Mouse (Mus musculus) kidney, postnatal 4 days (tissue): ENCODE measurements around the gene Cntfr.
"Not testable (repeated sequence)": the region's sequence is repeated elsewhere in the genome, so short reads cannot be mapped to it uniquely, and the experiment has no call there.

Source experiments
- DNase-seq, 2 experiments: peaks; one replicate each; pipeline ENCODE4 v3.0.0; 2021; ENCODE audit warnings: mixed read lengths in 2 of 2

Gene Cntfr

DNA sequence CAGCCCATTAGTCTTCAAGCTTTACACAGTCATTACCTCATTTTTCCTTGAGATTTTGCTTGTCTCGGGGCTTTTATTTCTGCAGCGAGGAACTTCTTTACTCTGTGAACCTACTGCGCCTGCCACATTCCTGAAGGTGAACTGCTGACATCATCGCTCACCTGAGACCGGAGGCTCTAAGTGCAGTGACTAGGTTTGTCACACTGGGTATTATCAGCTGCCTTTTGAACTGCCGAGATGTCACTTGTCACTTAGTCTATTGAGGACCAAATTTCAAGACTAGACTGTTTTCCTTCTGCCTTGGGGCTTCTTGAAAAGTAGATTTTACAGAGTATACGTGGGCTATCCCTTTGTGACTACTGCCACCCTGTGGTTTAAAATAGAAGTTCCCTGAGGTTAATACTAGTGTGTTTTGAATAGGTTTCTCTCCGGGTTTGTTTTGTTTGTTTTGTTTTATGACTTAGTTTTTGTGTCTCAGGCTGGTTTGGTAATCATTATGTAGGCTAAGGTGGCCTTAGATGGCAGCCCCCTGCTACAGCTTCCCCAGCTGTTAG is 11.4 kb upstream of the Cntfr start:
- peak in 1 of 2 experiments; percentile 35 for DNase-seq

DNA sequence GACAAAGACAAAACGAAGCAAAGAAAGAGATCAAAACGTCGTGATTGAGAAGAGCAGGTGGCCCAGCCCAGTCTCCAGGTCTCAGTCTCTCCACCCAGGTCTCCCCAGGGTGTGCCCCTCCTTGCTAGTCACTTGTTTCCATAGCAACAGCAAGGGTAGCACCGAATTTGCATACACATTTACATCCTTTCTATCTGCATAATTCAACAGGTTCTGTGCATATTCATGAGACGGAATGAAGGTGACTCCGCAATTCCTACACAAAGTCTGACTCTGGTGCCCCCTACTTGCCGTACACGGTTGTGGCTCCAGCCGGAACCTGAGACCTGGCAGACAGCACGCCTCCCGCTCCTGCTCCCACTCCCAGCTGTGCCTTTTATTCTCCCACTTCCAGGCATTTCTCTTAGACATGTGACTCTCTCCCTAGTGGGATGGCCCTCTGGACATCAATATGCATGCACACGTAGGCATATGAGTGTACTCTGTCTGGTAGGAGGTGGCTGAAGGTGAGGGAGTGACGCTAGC is 10.2 kb upstream of the Cntfr start:
- DNase-seq, result peak; percentile 79 to 85

DNA sequence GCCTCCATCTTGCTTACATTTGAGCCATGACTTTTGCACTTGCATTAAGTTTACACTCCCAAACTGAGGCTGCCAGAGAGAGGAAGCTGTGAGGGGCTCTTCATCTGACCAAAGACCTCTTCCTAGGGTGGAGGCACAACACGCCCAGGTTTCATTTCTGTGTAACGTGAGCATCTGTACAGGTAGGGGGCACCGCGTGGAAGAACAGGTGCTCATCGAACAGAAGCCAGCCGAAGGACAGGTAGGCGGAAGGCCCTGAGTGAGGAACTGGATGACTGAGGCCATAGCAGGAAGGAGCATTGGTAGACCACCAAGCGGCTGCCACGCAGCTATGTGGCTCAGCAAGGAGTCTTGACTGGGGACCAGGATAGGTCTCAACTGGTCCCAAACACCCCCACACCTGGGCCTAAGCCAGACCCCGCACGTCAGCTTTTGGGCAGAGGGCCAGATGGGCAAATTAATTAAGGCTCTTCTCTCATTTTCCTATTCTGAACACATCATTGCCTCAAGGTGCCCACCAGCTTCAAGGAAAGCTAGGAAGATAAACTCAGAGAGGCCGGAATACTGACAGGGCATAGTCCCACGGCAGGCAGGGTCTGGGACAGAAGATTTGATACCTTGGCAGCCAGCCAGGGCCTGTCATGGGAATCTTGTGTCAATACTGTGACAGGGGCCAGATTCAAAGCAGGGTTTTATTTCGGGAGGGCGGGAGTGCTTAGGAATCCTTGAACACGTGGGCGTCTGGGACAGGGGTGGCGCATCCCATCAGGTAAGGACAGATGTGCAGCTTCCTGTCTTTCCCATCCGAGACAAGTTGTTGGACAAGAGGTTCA is 9.2 kb upstream of the Cntfr start:
- DNase-seq, result peak in 1 of 2 experiments; percentile 23

DNA sequence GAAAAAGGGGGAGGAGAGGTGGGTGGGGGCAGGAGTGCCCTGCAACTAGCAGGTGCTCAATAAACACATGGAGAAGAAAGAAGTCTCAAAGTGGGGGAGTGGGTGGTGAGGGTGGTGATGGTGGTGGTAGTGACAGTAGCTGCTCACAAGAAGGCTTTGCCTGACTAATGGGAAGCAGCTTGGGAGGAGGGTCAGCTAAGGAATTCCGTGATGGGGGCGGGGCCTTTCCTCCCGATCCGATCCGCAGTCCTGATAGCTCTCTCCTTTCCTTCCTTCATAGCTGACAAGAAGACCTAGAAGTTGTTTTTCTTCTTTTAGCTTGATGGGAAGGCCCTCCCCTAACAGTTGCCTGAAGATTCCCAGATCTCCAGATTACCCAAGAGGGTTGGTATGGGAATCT is 7.8 kb upstream of the Cntfr start:
- DNase-seq, result peak in 1 of 2 experiments; percentile 45

DNA sequence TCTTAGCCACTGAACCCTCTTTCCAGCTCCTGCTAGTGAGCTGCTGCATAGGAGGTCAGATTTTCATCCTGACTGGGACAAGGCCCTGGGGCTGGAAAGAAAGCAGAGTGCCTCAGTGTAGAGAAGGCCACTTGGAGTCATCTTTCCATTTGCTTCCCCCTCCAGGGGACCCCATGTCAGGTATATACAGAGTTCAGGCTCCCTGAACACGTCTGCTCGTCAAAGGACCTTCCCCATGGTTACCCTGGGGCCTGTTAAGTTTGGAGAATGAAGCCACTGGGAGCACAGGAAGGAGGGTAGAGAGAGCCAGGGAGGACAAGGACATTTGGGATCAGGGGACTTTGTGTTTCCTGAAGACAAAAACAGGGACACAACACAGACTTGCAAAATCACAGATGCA is 5.3 kb upstream of the Cntfr start:
- not testable (repeated sequence) for DNase-seq

DNA sequence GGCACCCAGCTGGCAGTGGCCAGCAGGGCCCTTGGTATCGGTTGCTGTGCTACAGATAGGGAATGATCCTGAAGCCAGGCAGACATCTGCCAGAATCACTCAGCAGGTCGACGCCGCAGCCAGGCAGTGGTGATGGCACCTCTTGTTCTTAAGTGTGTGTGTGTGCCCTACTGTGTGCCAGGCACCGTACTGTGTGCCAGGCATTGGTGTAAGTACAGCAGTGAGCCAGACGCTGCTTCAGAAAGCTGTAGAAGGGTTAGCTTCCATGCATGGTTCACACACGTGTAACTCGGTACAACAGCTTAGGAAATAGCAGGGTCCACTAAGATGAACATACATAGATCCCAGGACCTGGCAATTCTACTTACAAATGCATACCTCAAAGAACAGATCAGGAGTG is 3.3 kb upstream of the Cntfr start:
- not testable (repeated sequence) for DNase-seq

DNA sequence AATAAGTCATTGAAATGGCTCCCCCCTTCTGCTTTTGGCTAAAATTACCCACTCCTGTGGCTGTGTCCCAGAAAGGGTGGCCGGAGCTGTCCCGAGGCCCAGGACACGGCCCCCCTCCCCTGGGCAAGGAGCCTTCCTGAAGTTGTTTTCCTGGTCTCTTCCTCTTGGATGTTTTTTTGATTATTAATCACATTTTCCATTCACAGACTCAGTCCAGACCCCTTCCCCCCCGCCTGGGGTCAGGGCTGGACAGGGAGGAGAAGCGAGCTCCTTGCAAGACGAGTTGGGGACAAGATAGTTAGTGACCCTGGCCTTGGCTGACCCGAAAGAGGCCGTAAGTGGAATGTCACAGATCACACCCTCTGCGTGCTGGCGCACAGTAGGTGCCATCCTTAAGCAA is 2.9 kb upstream of the Cntfr start, which contains the start of gene Il11ra1:
Gene Il11ra1 (plus strand): TSS at position 207 of the 400 bp plus-strand sequence.
- not testable (repeated sequence) for DNase-seq

DNA sequence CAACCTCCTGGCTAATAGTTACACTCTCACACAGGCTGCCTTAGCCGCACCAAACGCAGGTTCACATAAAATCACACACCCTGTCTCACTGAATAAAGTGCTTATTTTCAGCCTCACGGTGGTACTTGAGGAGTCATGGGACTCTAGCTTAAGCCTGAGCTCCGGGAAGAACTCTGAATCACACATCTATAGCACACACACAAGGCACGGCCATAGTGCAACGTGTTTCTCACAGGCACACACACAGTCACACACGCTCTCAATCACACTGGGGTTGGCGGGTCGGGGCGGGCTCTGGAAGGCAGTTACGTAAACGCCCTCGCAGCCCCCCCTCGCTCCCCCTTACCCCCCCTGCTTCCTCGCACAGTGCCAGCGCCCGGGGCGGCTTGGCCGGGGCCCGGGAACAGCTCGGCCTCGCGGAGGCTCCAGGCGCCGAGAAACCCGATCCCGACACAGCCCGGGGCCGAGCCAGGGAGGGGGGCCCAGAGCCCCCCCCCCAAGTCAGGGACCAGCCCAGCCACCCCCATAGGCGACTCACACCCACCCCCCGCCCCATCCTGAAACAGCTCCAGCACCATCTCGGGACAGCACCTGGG is 1.6 kb upstream of the Cntfr start:
- DNase-seq, result peak in 1 of 2 experiments; percentile 39

DNA sequence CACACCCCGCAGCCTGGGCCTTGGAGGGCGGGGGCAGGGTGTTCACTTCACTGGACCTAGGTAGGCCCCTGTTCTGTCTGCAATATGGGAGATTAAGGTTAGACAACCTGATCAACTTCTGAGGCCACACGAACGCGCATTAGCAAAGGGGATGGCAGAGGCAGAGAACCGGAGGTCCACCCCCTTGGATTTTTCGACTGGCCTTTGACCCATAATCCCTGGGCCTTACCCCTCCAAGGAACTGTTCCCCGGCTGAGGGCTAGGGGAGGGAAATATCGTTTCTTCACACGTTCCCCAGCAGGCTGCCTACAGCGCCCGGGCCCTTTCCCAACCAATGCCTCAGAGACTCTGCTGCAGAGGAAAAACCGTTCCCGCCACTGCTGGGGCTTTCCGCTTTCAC is 437 bp downstream of the Cntfr start:
- peak in 1 of 2 experiments; percentile 9 for DNase-seq

DNA sequence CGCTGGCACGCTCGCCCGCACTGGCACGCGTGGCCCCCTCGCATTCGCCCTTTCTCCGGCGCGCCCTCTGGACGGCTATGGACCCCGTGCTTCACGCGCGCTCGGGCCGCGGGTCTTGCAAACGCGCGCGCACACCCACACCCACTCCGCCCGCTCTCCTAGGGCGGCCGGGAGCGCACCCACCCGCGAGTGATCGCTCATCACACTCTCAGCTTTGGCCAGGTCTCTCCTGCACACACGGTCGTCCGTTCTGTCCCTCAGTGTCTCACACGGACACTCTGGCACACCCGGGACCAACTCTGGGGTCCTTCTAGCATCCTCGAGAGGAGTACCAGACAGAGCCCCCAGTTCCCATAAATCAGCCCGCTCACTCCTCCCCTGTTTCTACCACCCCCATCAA is 1.1 kb downstream of the Cntfr start:
- peak in 1 of 2 experiments; percentile 13 for DNase-seq

DNA sequence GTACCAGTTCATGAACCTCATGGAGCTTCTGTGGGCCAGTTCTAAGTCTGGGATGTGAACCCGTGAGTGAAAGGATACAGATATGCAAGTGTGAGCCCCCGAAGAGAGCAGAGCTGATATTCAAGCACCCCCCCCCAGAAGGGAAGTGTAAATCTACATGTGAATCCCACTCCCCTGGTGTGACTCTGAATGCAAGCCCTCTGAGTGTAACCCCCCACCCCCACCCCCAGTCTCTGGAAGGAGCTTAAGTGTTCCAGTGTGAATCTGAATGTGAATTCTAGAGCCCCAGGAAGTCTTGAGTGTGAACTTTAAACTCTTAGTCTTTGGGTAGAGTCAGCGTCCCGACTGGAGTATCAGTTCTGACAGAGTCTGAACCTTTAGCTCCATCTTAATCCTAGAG is 3.4 kb downstream of the Cntfr start:
- DNase-seq, result not testable (repeated sequence)

DNA sequence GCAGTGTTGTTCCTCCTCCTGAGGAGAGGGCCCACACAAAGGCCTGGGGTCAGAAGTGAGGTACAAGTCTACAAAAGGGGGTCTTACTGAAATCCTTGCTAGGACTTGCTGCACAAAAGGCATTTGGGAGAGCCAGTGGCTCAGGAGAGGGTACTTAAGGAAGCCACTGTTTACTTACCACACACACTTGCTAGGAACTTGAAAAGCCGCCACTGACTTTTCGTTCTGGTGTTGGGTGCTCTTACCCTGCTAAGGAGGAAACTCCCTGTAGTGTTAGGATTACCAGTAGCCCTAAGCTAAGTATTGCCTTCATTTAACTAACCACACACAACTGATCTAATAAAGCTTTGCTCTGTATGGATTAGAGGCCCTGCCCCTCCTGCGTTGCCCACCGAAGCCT is 6.9 kb downstream of the Cntfr start:
- DNase-seq, result not testable (repeated sequence)

DNA sequence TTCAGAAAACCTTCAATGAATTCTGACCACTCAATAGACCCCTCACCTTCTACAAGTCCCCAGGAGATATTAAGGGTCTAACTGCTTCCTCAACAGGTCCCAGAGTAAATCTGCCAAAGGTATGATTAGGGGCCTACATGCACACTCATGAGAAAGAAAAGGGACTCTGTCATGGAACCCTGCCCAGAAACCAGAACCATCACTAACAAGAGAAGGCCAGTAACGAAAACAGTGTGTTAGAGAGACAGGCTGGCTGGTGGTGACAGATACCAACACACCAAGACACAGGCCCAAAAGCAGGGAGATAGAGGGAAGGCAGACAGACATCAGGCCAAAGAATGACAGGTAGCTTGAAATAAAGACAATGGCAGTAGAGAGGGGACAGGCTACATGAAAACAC is 8.3 kb downstream of the Cntfr start:
- not testable (repeated sequence) for DNase-seq

DNA sequence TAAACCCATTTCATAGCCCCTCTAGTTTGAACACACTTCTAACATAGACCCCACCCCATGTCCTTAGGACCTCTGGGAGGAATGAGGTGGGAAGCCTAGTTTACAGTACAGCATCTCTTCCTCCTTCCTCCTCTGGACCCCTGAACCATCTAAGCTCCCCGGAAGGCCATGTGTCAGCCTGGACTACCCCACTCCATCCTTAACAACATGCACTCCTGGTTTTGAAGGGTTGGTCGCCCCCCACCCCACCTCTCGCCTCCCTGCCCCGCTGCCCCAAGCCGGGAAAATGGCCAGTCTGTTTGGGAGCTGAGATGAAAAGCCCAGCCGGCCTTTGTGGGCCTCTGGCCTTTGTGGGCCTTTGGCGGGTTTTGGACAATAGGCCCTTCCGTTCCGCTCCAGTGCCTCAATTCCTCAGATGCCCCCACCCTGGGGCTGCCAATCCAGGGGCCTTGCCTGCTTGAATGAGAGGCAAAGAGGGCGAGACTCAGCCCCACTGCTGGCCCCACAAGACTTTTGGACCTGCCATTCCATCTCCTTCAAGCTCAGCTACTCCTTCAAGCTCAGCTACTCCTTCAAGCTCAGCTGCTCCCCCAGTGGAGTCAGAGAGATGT is 10.9 kb downstream of the Cntfr start:
- DNase-seq, result not testable (repeated sequence)

DNA sequence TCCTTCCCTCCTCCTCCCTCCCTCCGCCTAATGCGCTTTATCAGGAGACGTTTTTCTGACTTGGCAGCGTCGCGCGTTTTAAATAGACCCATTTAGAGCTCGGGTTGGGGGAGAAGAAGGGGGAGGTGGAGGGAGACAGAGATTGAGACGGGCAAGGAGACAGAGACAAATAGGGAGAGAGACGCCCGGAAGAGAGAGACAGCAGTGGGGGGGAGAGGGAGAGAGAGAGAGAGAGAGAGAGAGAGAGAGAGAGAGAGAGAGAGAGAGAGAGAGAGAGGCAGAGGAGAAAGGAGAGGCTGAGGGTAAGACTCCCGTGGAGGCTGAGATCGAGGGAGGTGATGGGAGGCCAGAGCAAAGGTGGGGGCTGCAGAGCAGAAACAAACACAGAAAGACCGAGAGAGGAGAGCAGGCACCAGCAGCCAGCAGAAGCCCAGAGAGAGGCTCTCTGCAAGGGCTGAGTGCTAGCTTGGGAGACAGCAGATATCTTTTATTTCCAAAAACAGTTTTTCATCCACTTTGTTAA is 11.9 kb downstream of the Cntfr start:
- DNase-seq, result peak in 1 of 2 experiments; percentile 42

DNA sequence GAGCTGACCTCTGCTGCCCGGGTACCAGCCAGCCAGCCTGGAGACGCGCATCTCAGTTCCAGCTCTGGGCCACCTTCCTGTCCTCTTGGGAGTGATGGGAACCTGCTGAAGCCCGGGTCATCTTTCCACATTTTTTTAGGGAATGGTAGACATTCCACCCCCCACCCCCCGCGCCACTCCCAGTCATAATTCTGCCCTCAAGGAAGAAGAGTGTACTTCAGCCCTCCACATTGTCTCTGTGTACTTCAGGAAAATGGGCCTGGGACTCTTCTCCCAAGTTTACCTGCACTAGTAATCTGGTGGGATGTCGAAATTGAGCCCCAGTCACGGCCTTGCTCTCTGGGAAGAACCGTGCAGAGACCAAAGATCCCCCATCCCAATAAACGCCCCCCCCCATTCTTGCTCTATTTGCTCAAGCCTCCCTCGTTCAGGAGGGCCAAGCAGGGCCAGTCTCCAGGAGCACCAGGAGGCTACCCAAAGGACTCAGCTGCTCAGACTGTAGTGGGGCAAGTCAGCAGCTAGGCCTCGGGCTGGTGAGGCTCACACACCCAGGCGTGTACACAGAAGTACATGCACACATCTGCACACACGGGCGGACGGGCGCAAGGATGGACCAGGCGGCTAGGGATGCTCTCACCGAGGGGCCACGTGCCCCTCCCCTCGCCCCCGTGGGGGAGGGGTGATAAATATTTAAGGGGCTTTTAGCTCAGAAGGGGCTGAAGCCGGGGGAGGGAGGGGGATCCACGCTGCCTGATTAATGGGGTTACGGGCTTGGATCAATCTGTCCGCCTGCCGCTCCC is 12.6 kb downstream of the Cntfr start:
- DNase-seq, result not testable (repeated sequence)

DNA sequence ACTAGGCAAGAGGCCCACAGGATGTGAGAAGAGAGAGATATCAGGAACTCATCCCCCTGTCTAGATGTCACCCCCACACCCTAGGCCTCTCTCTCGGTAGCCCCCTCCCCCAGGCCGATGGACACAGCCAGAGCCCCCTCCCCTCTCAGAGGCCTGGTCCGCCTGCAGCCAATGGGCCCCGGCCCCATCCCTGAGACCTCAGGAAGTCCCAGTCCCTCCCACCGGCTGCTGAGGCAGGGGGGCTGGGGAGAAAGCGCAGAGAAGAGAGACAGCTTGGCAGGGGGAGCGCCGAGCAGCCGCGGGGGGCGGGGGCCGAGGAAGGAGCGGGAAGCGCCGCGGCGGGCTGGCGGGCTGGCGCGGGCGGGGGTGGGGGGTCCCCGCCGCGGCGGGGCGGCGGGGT is 13.6 kb downstream of the Cntfr start:
- peak; percentile 49 to 64 for DNase-seq

DNA sequence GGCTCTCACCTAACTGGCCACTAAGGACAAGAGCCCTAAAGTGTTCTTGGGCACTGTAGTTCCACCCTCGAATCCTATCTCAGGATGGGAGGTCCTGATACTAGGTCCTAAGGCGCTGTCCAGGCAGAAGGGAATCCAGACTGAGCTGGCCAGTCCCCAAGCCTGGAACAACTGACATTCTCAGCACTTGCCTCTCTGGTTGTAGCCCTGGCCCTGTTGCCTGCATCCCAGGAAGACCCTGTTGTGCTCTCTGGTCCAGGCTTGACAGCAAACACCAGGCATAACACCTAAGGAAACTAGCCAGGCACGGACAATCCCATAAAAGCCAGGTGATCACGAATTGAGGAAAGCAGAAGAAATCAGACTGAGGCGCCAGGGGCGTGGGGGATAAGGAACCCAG is 14.1 kb downstream of the Cntfr start:
- DNase-seq, result no peak

DNA sequence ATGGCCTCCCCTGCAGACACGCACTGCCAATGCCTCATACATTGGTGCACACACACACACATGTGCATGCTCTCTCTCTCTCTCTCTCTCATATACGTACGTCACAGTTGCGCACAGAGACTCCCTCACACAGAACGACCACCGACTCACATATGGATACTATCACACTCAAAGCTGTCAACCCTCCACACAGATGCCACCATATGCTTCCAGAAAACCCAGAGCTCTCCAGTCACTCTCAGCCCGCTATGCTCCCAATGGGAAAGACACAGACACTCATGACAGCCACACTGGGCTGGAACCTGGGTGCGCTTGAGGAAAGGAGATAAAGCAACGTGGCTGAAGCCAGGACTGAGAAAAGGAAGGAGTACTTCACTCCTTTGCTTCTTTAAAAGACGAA is 14.9 kb downstream of the Cntfr start:
- no peak for DNase-seq

DNA sequence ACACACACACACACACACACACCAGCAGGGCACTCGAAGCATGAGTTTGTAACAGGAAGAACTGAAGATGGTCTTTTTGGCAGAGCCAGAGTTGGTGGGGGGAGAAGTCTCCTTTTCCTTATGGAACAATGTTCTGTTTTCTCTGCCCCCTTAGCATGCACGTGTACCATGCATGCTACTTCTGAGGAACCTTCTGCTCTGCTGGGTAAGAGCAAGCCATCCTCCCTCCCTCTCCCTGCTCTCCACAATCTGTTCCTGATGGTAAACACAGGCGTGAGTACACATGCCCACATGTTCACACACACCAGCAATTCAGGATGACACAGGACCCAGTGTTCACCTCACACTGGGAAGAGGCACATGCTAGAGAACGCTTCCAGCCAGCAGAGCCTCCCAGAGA is 15.7 kb downstream of the Cntfr start:
- DNase-seq, result no peak

DNA sequence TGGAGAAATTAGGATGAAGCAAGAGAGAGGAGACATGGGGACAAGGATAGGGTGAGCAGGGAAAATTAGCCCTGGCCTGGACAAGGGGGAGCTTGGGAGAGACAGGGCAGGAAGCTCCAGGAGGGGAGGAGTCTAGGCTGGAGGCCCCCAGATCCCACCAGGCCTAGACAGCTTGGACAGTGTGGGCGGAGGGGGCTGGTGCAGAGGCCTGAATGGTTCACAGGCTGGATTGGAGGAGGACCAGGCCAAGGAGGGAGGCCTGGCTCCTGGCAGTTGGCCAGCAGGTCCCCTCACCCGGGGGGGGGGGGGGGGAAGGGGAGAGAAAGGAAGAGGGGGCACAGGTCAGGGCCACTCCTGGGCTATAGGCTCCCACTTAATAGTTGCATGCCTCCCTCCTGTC is 17.6 kb downstream of the Cntfr start:
- DNase-seq, result peak in 1 of 2 experiments; percentile 59

DNA sequence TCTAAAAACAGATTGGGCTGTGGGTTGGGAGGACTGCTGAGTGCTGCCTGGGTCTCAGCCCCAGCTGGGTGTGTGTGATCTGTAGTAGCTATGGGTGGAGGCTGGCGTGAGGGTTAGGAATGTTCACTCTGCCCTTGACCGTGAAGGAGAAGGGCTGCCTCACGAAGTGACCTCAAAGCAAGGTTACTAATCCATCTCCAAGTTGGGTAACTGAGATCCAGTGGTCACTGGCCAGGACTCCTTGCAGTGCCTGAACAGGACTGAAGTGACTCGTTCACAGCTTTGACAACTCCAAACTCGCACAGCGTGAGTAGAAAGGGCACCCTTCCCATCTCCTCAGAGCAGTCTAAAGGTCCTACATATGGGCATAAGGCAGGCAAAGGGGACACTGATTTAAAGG is 18.0 kb downstream of the Cntfr start:
- no peak for DNase-seq
